Mouse (Mus musculus) splenic B cell, adult 2 months (primary cell): ENCODE data around the gene Slc39a1.
A peak's percentile ranks its signal among the peaks of the same experiment; 100 is the strongest.
"Not testable (repeated sequence)": the region's sequence is repeated elsewhere in the genome, so short reads cannot be mapped to it uniquely, and the experiment has no call there.

ENCODE experiments used
- DNase-seq: peaks from one replicate; pipeline ENCODE4 v3.0.0-alpha.2; 2011; ENCODE audit warnings: low read depth, low spot score
- H3K27me3 ChIP-seq: 2 replicates; pipeline ENCODE4 v1.6.1; 2012; ENCODE audit warnings: mild to moderate bottlenecking, low read length, moderate library complexity, mixed read lengths; ENCODE audit not compliant: control insufficient read depth, poor library complexity, insufficient read depth, severe bottlenecking
- H3K36me3 ChIP-seq: 2 replicates; pipeline ENCODE4 v1.6.1; 2012; ENCODE audit warnings: mild to moderate bottlenecking, low read length, moderate library complexity, mixed read lengths; ENCODE audit not compliant: control insufficient read depth, poor library complexity, insufficient read depth, severe bottlenecking

Gene Slc39a1

DNA sequence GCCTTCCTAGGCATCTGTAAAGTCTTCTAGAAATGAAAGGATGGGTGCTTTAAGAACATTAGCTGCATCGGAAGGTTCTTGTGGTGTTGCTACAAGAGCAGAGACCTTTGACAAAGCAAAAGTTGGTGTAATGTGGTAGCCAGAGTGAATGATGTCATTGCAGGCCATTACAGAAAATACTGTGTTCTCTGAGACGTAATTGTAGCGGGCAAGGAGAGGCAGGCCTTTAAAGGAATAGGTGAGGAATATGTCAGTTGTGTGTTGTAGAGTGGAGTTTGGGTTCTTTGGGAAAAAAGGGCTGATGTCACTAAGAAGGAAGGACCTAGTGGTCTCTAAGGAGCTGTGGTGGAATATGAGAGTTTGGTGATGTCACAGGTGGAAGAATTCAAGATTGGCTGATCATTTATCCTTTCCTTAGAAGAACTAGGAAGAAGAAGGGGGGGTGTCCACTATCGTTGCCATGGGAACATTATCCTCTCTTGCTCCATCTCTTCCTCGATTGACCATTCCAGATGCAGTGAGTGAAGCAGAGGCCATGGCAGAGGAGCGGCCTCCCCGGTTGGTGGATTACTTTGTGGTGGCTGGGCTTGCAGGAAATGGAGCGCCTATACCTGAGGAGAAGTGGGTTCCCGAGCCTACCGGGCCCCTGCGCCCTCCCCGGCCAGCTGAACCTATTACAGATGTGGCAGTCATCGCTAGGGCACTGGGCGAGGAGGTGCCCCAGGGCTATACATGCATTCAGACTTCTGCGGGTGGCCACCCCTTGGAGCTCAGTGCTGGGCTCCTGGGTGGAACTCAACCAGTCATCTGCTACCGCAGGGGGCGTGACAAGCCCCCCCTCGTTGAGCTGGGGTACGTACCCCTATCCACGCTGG, 19.2 kb downstream of the Slc39a1 start:
- DNase-seq, result peak; percentile 24
- H3K27me3 ChIP-seq, result no peaks in the 10 kb centered on the region
- H3K36me3 ChIP-seq, result peaks cover 29% of the 10 kb centered on the region

DNA sequence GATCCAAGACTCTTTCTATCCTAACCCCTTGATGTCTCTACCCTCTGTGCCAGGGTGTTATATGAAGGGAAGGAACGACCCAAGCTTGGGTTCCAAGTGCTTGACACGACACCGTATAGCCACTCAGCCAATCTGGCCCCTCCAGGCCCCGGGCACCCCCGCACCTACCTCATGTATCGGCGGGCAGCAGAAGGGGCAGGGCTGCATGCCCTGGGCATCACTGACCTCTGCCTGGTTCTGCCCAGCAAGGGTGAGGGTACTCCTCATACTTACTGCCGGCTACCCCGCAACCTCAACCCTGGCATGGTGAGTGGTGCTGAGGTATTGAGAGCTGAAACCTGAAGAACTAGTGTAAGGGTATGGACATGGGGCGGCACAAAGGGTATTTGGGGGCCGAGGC, 20.2 kb downstream of the Slc39a1 start:
- Histone ChIP-seq H3K36me3 (peaks cover 32% of the 10 kb centered on the region), H3K27me3 (no peaks in the 10 kb centered on the region)
- DNase-seq, result no peak

- DNase-seq, result no peak
- peaks cover 34% of the 10 kb centered on the region for H3K36me3 ChIP-seq
- H3K27me3 ChIP-seq, result no peaks in the 10 kb centered on the region
Observed at GRCm38 (mm10) chr3:90268971-90269370, 21.0 kb downstream of the Slc39a1 start.

GRCm38 (mm10) chr3:90270784-90271183, 22.8 kb downstream of the Slc39a1 start:
- no peaks in the 10 kb centered on the region for H3K27me3 ChIP-seq
- H3K36me3 ChIP-seq, result peaks cover 34% of the 10 kb centered on the region
- DNase-seq, result no peak

GRCm38 (mm10) chr3:90272170-90272569, 24.2 kb downstream of the Slc39a1 start:
- DNase-seq, result no peak
- Histone ChIP-seq H3K36me3 (peaks cover 45% of the 10 kb centered on the region), H3K27me3 (no peaks in the 10 kb centered on the region)

DNA sequence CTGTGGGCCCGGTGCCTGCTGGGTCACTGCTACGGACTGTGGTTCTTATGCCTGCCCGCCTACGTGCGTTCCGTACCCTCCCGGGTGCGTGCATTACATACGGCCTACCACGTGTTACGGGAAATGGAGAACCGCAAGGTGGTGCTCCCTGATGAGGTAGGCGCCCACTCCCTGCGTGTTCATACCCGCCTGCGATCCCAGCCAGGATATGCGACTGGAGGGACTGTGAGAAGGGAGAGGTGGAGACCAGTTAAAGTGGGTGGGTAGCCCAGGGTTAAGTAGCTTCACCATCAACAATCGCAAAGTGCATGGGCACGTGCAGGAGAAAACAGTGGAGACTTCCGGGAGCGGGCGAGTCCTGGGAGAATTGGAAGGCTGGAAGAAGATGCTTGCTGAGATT, 25.9 kb downstream of the Slc39a1 start:
- no peak for DNase-seq
- Histone ChIP-seq H3K36me3 (peaks cover 45% of the 10 kb centered on the region), H3K27me3 (no peaks in the 10 kb centered on the region)

DNA sequence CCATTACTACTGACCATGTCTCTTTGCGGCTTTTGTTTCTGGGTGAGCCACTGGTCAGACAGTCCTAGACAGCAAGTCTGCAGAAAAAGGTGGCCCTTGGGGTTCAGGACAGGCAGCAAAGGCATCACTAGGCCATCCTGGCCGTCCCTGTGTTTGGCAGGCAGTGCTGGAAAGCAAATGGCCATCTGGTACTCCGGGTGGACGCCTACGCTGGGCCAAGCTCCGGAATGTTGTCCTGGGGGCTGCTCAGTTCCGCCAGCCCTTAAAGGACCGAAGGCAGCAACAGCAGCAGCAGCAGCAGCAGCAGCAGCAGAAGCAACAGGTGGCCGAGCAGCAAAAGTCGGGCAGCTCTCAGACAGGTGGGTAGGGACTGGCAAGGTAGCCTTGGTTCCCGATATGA, 27.3 kb downstream of the Slc39a1 start:
- no peaks in the 10 kb centered on the region for H3K27me3 ChIP-seq
- peaks cover 48% of the 10 kb centered on the region for H3K36me3 ChIP-seq
- no peak for DNase-seq

DNA sequence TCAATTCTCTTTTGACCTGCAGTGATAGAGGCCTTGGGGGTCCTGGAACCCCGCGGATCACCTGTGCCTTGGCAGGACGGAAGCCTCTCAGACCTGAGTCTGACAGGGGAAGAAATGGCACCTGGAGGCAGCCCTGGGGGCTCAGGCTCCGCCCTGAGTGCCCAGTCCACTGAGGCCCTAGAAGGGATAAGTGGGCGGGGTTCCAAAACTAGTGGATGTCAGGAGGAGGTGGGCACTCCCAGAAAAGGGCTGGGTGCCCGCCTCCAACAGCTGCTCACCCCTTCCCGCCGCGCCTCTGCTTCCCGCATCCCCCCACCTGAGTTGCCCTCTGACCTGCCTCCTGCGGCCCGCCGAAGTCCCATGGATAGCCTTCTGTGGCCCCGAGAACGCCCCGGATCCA, 28.9 kb downstream of the Slc39a1 start:
- DNase-seq, result no peak
- Histone ChIP-seq H3K27me3 (no peaks in the 10 kb centered on the region), H3K36me3 (peaks cover 42% of the 10 kb centered on the region)

DNA sequence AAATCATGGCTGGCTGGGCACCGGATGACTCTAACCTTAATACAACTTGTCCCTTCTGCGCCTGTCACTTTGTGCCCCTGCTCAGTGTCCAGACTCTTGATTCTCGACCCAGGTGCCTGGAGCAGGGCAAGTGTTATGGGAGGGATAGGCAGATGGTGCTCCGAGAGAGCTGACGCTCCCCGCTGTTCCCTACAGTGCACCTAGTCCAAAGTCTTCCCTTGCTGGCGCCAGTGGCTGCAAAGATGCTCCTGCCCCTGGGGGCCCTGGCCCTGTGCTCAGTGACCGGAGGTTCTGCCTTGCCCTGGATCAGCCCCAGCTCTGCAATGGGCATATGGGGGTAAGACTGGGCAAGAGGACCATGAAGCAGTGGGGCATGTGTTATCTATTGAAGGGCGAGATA, 29.8 kb downstream of the Slc39a1 start:
- Histone ChIP-seq H3K36me3 (peaks cover 35% of the 10 kb centered on the region), H3K27me3 (no peaks in the 10 kb centered on the region)
- DNase-seq, result no peak

- H3K36me3 ChIP-seq, result peaks cover 35% of the 10 kb centered on the region
- H3K27me3 ChIP-seq, result no peaks in the 10 kb centered on the region
- DNase-seq, result no peak
Observed at GRCm38 (mm10) chr3:90278211-90278610, 30.2 kb downstream of the Slc39a1 start.

GRCm38 (mm10) chr3:90279216-90279615, 31.2 kb downstream of the Slc39a1 start:
- Histone ChIP-seq H3K36me3 (peaks cover 30% of the 10 kb centered on the region), H3K27me3 (no peaks in the 10 kb centered on the region)
- DNase-seq, result no peak

GRCm38 (mm10) chr3:90279743-90280142, 31.8 kb downstream of the Slc39a1 start:
- Histone ChIP-seq H3K27me3 (no peaks in the 10 kb centered on the region), H3K36me3 (peaks cover 30% of the 10 kb centered on the region)
- DNase-seq, result no peak

GRCm38 (mm10) chr3:90280708-90281107, 32.7 kb downstream of the Slc39a1 start:
- no peaks in the 10 kb centered on the region for H3K27me3 ChIP-seq
- no peak for DNase-seq
- peaks cover 30% of the 10 kb centered on the region for H3K36me3 ChIP-seq

DNA sequence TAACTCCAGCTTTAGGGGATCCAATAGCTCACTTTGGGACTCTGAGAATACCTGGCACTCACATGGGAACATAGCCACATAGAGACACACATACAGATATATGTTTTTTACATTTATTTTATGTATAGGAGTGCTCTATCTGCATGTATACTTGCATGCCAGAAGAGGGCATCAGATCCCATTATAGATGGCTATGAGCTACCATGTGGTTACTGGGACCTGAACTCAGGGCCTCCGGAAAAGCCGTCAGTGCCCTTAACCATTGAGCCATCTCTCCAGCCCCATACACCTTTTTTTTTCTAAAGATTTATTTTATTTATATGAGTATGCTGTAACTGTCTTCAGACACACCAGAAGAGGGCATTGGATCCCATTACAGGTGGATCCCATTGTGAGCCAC, 36.2 kb downstream of the Slc39a1 start:
- Histone ChIP-seq H3K27me3 (no peaks in the 10 kb centered on the region), H3K36me3 (peaks cover 13% of the 10 kb centered on the region)
- DNase-seq, result no peak

GRCm38 (mm10) chr3:90289403-90289802, 41.4 kb downstream of the Slc39a1 start:
- DNase-seq, result not testable (repeated sequence)

GRCm38 (mm10) chr3:90290602-90291001, 42.6 kb downstream of the Slc39a1 start:
- Histone ChIP-seq H3K27me3 (no peaks in the 10 kb centered on the region), H3K36me3 (no peaks in the 10 kb centered on the region)
- no peak for DNase-seq

More at GRCm38 (mm10) chr3:90289403-90289802, 41.4 kb downstream of the Slc39a1 start:
- H3K27me3 ChIP-seq, H3K36me3 ChIP-seq: not testable (repeated sequence)
